Mouse (Mus musculus): ENCODE measurements at regions not wholly inside any gene's neighbourhood (a gene's known extent, or its start where the extent isn't known, plus 50 kb on each side); places are given as distances from the start of the nearest gene placed in this dataset.

DNA sequence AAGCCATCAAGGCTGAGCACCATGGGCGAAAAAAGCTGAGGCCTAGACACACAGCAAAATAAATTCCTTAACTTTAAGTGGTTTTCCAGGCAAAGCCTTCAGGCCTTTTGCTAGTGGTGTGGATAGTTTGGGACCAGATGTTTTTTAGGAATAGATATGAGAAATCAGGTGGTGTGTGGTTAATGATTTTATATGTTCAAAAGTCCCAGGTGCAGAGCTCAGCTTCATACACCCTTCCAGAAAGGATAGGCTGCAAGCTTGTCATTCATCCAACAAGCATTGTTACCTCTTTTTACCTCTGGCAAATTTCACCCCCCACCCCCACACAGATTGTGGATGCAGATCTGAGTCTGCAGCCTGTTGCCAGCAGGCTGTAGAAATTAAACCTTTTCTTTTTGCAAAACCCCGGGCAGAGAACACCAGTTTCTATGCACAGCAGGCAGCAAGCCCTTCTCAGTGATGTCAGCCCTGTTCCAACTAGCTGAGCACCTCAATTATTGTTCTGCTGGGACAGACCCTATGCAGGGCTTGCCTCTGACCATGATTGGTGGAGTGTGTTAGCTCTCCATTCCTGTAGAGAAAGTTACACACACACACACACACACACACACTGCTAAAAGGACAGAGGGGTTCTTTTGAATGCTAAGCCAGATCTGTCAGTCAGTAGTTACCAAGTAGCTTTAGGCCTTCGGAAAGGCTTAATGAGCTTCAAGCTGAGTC lies 163.1 kb upstream of the Plxnc1 start:
- TF ChIP-seq POLR2A (IDR thresholded peaks at IDR 0.05; ENCODE audit: insufficient read depth, low read depth, low read length) (no peak), EP300 (IDR thresholded peaks at IDR 0.05; ENCODE audit: insufficient read depth, low read depth, low read length) (no peak), CTCF (IDR thresholded peaks at IDR 0.05) (no peak)
